Mouse (Mus musculus) liver, embryonic 14.5 days (tissue): ENCODE results near the gene Prl7d1. TPM values are rescaled to one million over a fixed set of nuclear protein-coding genes. Genes with fewer than 3 reads are reported as not detected.
"Not testable (repeated sequence)": the region's sequence is repeated elsewhere in the genome, so short reads cannot be mapped to it uniquely, and the experiment has no call there.

Source experiments
- ATAC-seq: fragments of 200-750 bp; cut with Nextera tagmentation; 2 replicates; pipeline ENCODE4 v1.8.0; 2017; ENCODE audit warnings: moderate number of reproducible peaks, mild to moderate bottlenecking, moderate library complexity; ENCODE audit not compliant: insufficient read depth
- DNase-seq, 3 experiments: peaks; one replicate each; pipeline ENCODE4 v3.0.0-alpha.2; 2012 to 2013; ENCODE audit warnings: low read depth in 3 of 3, low spot score in 3 of 3
- H3K27ac ChIP-seq: fragments of 300-500 bp; sonication (generic); 2 replicates; pipeline ENCODE4 v1.5.1; 2014; ENCODE audit warnings: moderate library complexity, mild to moderate bottlenecking, control low read depth, inconsistent platforms
- H3K27me3 ChIP-seq: fragments of 300-500 bp; sonication (generic); 2 replicates; pipeline ENCODE4 v1.6.1; 2014; ENCODE audit warnings: mild to moderate bottlenecking, low read length, moderate library complexity; ENCODE audit not compliant: control insufficient read depth, insufficient read depth
- H3K36me3 ChIP-seq: fragments of 300-500 bp; sonication (generic); replicated peaks from 2 replicates; pipeline ENCODE4 v1.6.1; 2014; ENCODE audit warnings: low read depth; ENCODE audit not compliant: control insufficient read depth, insufficient read depth
- H3K4me1 ChIP-seq, 2 experiments: fragments of 200-500 bp in 1 of 2; fragments of 300-500 bp in 1 of 2; sonication (generic) in 1 of 2; replicated peaks; 2 replicates each; pipeline ENCODE4 v1.6.1; 2012 to 2014; ENCODE audit warnings: antibody characterized with exemption in 1 of 2, inconsistent platforms in 1 of 2, low read length in 1 of 2; ENCODE audit not compliant: control insufficient read depth in 2 of 2, insufficient read depth in 2 of 2
- H3K4me2 ChIP-seq: fragments of 300-500 bp; sonication (generic); 2 replicates; pipeline ENCODE4 v1.6.1; 2014; ENCODE audit warnings: low read depth, mild to moderate bottlenecking, control low read depth, moderate library complexity
- H3K4me3 ChIP-seq, 2 experiments: fragments of 200-500 bp in 1 of 2; fragments of 300-500 bp in 1 of 2; sonication (generic) in 1 of 2; 2 replicates each; pipeline ENCODE4 v1.5.1; 2012 to 2014; ENCODE audit warnings: low read depth in 2 of 2, low read length in 2 of 2, mild to moderate bottlenecking in 2 of 2, control low read depth in 1 of 2, inconsistent platforms in 1 of 2, moderate library complexity in 1 of 2; ENCODE audit not compliant: insufficient read depth in 1 of 2
- H3K9ac ChIP-seq: fragments of 300-500 bp; sonication (generic); replicated peaks from 2 replicates; pipeline ENCODE4 v1.6.1; 2014; ENCODE audit warnings: mild to moderate bottlenecking, control low read depth, moderate library complexity
- H3K9me3 ChIP-seq: fragments of 300-500 bp; sonication (generic); 2 replicates; pipeline ENCODE4 v1.6.1; 2016; ENCODE audit warnings: low read length, mixed read lengths; ENCODE audit not compliant: control insufficient read depth
- CTCF ChIP-seq: IDR thresholded peaks from 2 replicates; pipeline ENCODE4 v1.5.1; 2016; ENCODE audit warnings: antibody characterized with exemption, low read depth, control low read depth
- EP300 ChIP-seq: IDR thresholded peaks from 2 replicates; pipeline ENCODE4 v1.6.1; 2016; ENCODE audit warnings: antibody characterized with exemption, low read depth
- WGBS: fragments of 180-500 bp; shearing (Covaris S2); extraction: QIAGEN DNeasy Blood & Tissue Kit; methylation state at CpG from one replicate; pipeline ENCODE4 v1.1.7; 2014; ENCODE audit not compliant: insufficient replicate concordance; 5-methylcytosine and 5-hydroxymethylcytosine counted together
- polyA plus RNA-seq, 2 experiments: library from polyadenylated mRNA; depleted of rRNA in 1 of 2; stranded (reverse) in 1 of 2; unstranded in 1 of 2; fragments of >200 nt; fragmentation: Nextera tagmentation in 1 of 2; extraction: Ambion mirVana in 1 of 2; gene quantifications; 2 replicates each; pipeline versions ENCODE4 v1.2.1 to v1.2.3; 2012 to 2014

Prl7d1 gene
- polyA plus RNA-seq (2012; rRNA removed), result not detected in 2 replicates
- polyA plus RNA-seq (2014; fragmentation: Nextera tagmentation; extraction: Ambion mirVana), result not detected in 2 replicates

DNA sequence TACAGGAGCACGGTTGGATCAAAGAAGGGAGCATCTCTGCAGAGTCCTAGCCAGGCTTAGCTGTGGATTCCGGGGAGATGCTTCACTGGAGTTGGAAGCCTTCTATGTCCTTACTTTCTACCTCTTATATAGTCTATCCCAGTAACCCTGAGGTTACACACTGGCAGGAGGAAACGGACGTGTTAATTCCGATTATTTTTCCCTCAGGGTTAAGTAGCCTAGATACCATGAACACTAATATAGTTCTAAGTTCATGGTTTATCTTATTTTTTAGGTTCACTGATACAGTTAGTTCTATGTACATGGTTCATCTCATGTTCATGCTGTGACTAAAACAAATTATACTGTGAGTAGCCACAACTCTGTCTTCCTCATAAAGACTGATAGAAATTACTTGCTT, at the start of gene Prl7d1:
Gene Prl7d1 (minus strand): TSS at position 101 of the 400 bp plus-strand sequence.
- no peaks in the 10 kb centered on the region for H3K27me3 ChIP-seq
- no peak for DNase-seq
- H3K4me2 ChIP-seq, result no peak within 1 kb of the TSS
- no peak within 1 kb of the TSS for H3K9ac ChIP-seq
- ATAC-seq, result no peak
- H3K9me3 ChIP-seq, result no peaks in the 10 kb centered on the region
- TF ChIP-seq CTCF (no peak), EP300 (no peak)
- H3K4me3 ChIP-seq, result no peak within 1 kb of the TSS
- 50% methylated on average over 5 of the region's 5 CpGs for WGBS
- no peaks in the 10 kb centered on the region for H3K4me1 ChIP-seq
- H3K27ac ChIP-seq, result no peak within 1 kb of the TSS
- no peaks in the 10 kb centered on the region for H3K36me3 ChIP-seq

DNA sequence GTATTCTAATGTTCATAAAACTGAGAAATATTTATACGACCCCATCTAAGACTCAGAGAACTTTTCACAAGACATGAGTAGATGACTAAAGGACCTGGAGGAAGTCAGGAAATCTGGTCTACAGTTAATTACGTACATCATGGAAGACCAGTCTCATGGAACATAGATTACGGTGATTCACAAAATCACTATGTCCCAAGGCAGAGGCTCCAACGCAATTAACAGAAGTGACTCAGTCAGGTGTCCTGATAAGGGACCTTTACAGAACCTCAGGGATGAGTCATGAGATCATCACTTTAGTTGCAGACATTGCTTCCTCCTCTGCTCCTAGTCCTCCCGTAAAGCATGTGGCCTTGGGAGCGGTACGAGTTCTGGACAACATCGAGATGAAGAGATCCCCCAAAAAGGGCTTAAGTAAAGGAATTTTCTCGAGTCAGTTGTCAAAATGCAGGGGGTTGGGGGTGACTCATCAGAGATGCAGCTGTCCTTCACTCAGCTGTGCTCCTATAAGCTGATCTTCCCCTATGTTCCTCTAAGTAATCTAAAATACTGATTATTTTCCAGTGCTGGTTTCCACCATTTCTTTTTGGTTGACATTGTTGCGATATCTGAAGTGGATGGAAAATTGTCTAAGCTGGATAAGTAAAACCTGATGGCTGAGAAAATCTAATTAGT, 18.1 kb upstream of the Prl7d1 start:
- Histone ChIP-seq H3K36me3 (no peaks in the 10 kb centered on the region), H3K27ac (no peak overlapping the region), H3K27me3 (no peaks in the 10 kb centered on the region), H3K4me2 (no peak overlapping the region), H3K4me3 (no peak overlapping the region), H3K9ac (no peak overlapping the region), H3K9me3 (no peaks in the 10 kb centered on the region), H3K4me1 (no peaks in the 10 kb centered on the region)
- 67% methylated on average over 10 of the region's 10 CpGs for WGBS
- TF ChIP-seq EP300, result no peak
- TF ChIP-seq CTCF, result no peak
- ATAC-seq (no peak), DNase-seq (no peak)

DNA sequence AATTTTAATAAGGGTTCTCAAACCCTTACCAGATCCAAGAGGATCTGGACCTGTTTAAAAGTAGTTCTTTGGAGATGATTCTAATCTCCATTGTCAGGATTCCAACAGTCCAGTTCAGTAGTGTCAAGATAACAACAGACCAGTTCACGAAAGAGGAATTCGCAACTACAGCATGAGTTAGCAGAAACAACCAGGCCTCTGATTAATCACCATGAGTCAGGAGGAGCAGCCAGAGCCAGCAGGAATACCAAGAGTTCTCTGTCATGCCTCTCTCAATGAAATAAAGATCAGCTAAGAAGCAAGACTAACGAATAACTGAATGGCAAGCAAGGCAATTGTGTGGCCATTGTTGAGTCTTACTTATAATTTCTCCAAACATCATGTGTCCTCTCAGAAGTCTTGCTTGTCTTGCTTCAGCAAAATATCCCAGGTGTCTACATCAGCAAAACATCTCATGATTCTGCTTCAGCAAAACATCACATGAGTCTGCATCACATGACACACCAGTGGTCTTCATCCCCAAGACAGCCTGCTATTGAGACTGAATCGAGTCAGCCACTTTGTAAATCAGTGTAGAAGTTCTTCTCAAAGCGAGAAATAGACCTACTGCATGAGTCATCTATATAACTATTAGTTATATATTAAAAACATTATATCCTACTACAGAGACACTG, 13.9 kb upstream of the Prl7d1 start:
- ATAC-seq, H3K27me3 ChIP-seq, H3K36me3 ChIP-seq, H3K4me1 ChIP-seq, H3K9me3 ChIP-seq, H3K9ac ChIP-seq, H3K4me3 ChIP-seq, DNase-seq, H3K27ac ChIP-seq, H3K4me2 ChIP-seq: not testable (repeated sequence)
- WGBS, result 49% methylated on average over 5 of the region's 5 CpGs

DNA sequence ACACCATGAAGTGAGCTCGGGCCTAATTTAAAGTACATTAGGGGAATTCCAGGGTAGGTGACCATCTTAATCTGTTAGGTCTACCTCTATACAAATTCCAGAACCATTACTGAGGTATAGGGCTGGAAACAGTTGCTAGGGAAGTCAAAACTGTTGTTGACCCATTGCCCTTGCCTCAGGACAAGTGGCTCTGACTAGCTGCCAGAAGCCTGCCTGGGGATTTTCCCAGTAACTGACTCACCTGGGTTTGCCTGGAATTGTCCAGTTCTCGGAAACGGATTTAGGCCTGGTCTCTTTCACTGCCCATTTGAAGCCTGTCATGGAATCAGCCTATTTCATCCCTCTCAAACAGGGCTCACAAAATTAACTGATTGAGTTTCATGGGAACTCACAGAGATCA, 8.5 kb upstream of the Prl7d1 start:
- H3K27ac ChIP-seq, ATAC-seq, H3K9me3 ChIP-seq, H3K9ac ChIP-seq, H3K4me2 ChIP-seq, H3K4me1 ChIP-seq, H3K4me3 ChIP-seq, H3K27me3 ChIP-seq, DNase-seq, H3K36me3 ChIP-seq: not testable (repeated sequence)
- 55% methylated on average over 3 of the region's 3 CpGs for WGBS

DNA sequence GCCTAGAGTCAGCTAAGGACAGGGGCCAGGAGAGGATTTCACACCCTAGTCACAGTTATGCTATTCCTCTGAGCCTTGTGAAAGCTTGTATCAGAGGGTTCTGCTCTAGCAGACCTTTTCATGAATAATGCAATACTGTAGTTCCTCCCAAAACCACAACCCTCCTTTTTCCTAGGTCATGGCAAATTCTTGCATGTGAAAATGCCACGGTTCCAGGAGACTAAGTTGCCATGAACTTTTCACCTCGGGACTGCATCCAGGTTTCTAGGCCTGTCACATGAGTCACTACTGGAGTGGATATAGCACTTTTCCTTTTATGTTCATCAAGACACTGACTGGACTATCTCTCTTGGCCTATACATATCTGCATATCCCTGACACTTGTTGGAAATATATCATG, 10.0 kb downstream of the Prl7d1 start:
- no peak for DNase-seq

More for the DNA sequence above, 10.0 kb downstream of the Prl7d1 start:
- 35% methylated on average over 2 of the region's 2 CpGs for WGBS
- Histone ChIP-seq H3K27me3 (no peaks in the 10 kb centered on the region), H3K4me2 (no peak overlapping the region), H3K27ac (no peak overlapping the region), H3K4me1 (no peaks in the 10 kb centered on the region), H3K4me3 (no peak overlapping the region), H3K9ac (no peak overlapping the region), H3K36me3 (no peaks in the 10 kb centered on the region), H3K9me3 (no peaks in the 10 kb centered on the region)
- ATAC-seq, result no peak
- no peak for TF ChIP-seq CTCF
- TF ChIP-seq EP300, result no peak
